Mouse (Mus musculus) myocyte (in vitro differentiated cells): ENCODE results near the gene Tjp3. TPM values are rescaled to one million over a fixed set of nuclear protein-coding genes. Genes with fewer than 3 reads are reported as not detected.

Source experiments
- H3K27me3 ChIP-seq: one replicate; pipeline ENCODE4 v1.6.1; 2011; ENCODE audit not compliant: control insufficient read depth, insufficient read depth, insufficient read length
- H3K36me3 ChIP-seq: one replicate; pipeline ENCODE4 v1.6.1; 2011; ENCODE audit not compliant: control insufficient read depth, insufficient read depth
- H3K4me2 ChIP-seq: one replicate; pipeline ENCODE4 v1.6.1; 2011; ENCODE audit warnings: low read depth, control low read depth
- H3K4me3 ChIP-seq: one replicate; pipeline ENCODE4 v1.5.1; 2011; ENCODE audit warnings: mild to moderate bottlenecking, control low read depth, moderate library complexity
- H3K79me2 ChIP-seq: one replicate; pipeline ENCODE4 v1.6.1; 2011; ENCODE audit not compliant: control insufficient read depth, insufficient read depth
- H3ac ChIP-seq: one replicate; pipeline ENCODE4 v1.6.1; 2011; ENCODE audit not compliant: control insufficient read depth, insufficient read length
- CEBPB ChIP-seq: IDR thresholded peaks from 2 replicates; pipeline ENCODE4 v1.6.1; 2011; ENCODE audit warnings: mild to moderate bottlenecking, moderate library complexity; ENCODE audit not compliant: poor library complexity, insufficient read depth, severe bottlenecking
- E2F4 ChIP-seq: IDR thresholded peaks from one replicate; pipeline ENCODE4 v1.6.1; 2011; ENCODE audit warnings: mild to moderate bottlenecking, control low read depth, moderate library complexity; ENCODE audit not compliant: insufficient read depth
- MAX ChIP-seq: IDR thresholded peaks from one replicate; pipeline ENCODE4 v1.6.1; 2011; ENCODE audit warnings: low read depth, mild to moderate bottlenecking, control low read depth
- MYOD1 ChIP-seq, 3 experiments: IDR thresholded peaks; one replicate each; pipeline ENCODE4 v1.6.1; 2011; ENCODE audit warnings: control low read depth in 2 of 3, low read depth in 2 of 3, mild to moderate bottlenecking in 2 of 3, moderate library complexity in 1 of 3; ENCODE audit not compliant: insufficient read length in 2 of 3, control insufficient read depth in 1 of 3
- MYOG ChIP-seq, 3 experiments: IDR thresholded peaks; one replicate each; pipeline ENCODE4 v1.6.1; 2011; ENCODE audit warnings: control low read depth in 2 of 3, low read depth in 2 of 3, mild to moderate bottlenecking in 2 of 3; ENCODE audit not compliant: insufficient read length in 2 of 3, control insufficient read depth in 1 of 3, insufficient read depth in 1 of 3
- POLR2A ChIP-seq: IDR thresholded peaks from one replicate; pipeline ENCODE4 v1.6.1; 2011; ENCODE audit warnings: low read depth, mild to moderate bottlenecking, control low read depth, moderate library complexity; ENCODE audit not compliant: insufficient read length
- POLR2AphosphoS2 ChIP-seq: IDR thresholded peaks from one replicate; pipeline ENCODE4 v1.6.1; 2011; ENCODE audit warnings: low read depth, control low read depth; ENCODE audit not compliant: insufficient read length
- REST ChIP-seq: IDR thresholded peaks from one replicate; pipeline ENCODE4 v1.6.1; 2011; ENCODE audit warnings: mild to moderate bottlenecking, control low read depth, moderate library complexity; ENCODE audit not compliant: insufficient read depth, insufficient read length
- SRF ChIP-seq: IDR thresholded peaks from one replicate; pipeline ENCODE4 v1.6.1; 2011; ENCODE audit warnings: low read depth; ENCODE audit not compliant: control insufficient read depth, insufficient read length
- TCF12 ChIP-seq: IDR thresholded peaks from one replicate; pipeline ENCODE4 v1.6.1; 2011; ENCODE audit warnings: mild to moderate bottlenecking, control low read depth; ENCODE audit not compliant: poor library complexity, insufficient read depth, severe bottlenecking
- TCF3 ChIP-seq: IDR thresholded peaks from one replicate; pipeline ENCODE4 v1.6.1; 2011; ENCODE audit warnings: low read depth, control low read depth; ENCODE audit not compliant: insufficient read length
- USF1 ChIP-seq: IDR thresholded peaks from one replicate; pipeline ENCODE4 v1.6.1; 2011; ENCODE audit warnings: low read depth, mild to moderate bottlenecking, control low read depth, moderate library complexity
- polyA plus RNA-seq: library from polyadenylated mRNA; unstranded; fragments of >200 nt; fragmentation: generic; extraction: Trizol; gene quantifications from one replicate; pipeline ENCODE4 v1.2.1, GENCODE M21; 2012; ENCODE audit warnings: missing spikeins

Tjp3 gene
- 0.17 TPM for polyA plus RNA-seq

DNA sequence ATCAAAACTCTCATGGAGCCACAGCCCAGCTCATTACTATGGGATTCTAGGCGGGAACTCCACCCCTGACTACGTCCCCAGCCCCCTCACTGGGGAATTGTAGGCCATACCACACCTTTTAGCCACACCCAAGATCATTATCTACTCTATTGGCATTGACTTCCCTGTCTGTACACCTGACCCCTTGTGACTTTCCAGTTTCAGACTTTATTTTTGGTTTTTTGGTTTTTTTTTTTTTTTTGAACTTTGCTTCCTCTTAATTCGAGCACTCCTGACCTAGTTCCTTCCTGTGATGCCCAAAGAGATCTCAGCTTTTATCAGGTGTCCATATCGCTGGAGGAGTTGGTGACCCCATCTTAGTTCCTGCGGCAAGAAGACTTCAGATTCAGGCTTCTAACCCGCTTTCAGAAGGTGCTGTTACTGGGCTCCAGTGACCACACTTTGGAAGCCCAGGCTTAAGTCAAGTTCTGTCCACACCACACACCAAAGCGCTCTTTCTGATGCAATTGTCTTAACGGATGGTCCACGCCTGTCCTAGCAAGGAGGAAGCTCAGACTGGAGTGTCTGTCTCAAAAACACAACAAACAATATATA lies at the start of gene Tjp3:
TSS of gene Tjp3 (minus strand) at position 71 of the 594 bp plus-strand sequence.
- Histone ChIP-seq H3K36me3 (no peaks in the 10 kb centered on the region), H3K27me3 (no peaks in the 10 kb centered on the region), H3ac (no peak within 1 kb of the TSS), H3K4me2 (peak within 1 kb of the TSS; percentile 27), H3K79me2 (peaks cover 26% of the 10 kb centered on the region), H3K4me3 (peak within 1 kb of the TSS; percentile 37)
- no peak for TF ChIP-seq MAX
- no peak for TF ChIP-seq MYOD1 (IDR thresholded peaks at IDR 0.05; ENCODE audit: control insufficient read depth in 1 of 3, insufficient read length in 2 of 3, low read depth in 2 of 3)

DNA sequence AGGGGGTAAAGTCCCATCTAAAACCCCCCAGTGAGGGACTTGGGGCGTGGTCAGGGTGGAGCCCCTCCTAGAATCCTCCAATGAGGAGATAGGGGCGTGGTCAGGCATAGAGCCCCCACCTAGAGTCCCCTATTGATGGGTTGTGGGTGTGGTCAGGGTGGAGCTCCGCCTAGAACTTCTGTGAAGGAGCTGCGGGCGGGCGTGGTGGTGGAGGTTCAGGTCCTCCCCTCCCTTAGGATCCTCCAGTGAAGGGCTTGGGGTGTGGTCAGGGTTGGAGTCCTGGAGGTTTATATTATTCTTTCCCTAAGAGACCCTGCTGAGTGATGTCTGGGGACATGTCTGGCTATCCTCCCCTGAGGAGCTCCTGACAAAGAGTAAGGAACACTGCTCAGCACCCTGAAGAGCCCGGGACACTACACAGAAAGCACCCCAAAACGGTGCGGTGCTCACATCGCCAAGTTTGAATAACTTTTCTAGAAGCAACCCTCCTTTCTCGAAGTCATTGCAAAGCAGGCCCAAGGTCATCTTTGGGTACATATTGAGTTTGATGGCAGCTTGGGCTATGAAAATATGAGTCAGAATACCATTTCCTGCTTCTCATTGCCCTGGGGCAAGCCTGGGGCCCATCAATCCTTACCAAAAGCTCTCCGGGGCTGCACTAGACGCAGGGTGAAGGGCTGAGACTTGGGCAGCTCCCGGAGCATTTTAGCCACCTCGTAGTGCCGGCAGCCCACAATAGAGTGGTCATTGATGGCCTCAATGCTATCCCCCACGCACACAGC lies 49.4 kb upstream of the Tjp3 start:
- no peak for TF ChIP-seq POLR2AphosphoS2
- no peak for TF ChIP-seq REST
- TF ChIP-seq CEBPB = no peak
- no peak for TF ChIP-seq TCF12
- no peak for TF ChIP-seq SRF
- TF ChIP-seq MYOG (IDR thresholded peaks at IDR 0.05; ENCODE audit: control insufficient read depth in 1 of 3, insufficient read depth in 1 of 3, insufficient read length in 2 of 3, low read depth in 2 of 3) = no peak
- TF ChIP-seq MAX = no peak
- no peak for TF ChIP-seq USF1
- TF ChIP-seq POLR2A = no peak
- TF ChIP-seq E2F4 = no peak
- TF ChIP-seq MYOD1 (IDR thresholded peaks at IDR 0.05; ENCODE audit: control insufficient read depth in 1 of 3, insufficient read length in 2 of 3, low read depth in 2 of 3) = no peak
- no peak for TF ChIP-seq TCF3
- H3K79me2 ChIP-seq = no peaks in the 10 kb centered on the region
- H3K27me3 ChIP-seq = peaks cover 12% of the 10 kb centered on the region
- no peaks in the 10 kb centered on the region for H3K36me3 ChIP-seq
- no peak overlapping the region for H3K4me2 ChIP-seq
- no peak overlapping the region for H3ac ChIP-seq
- no peak overlapping the region for H3K4me3 ChIP-seq

DNA sequence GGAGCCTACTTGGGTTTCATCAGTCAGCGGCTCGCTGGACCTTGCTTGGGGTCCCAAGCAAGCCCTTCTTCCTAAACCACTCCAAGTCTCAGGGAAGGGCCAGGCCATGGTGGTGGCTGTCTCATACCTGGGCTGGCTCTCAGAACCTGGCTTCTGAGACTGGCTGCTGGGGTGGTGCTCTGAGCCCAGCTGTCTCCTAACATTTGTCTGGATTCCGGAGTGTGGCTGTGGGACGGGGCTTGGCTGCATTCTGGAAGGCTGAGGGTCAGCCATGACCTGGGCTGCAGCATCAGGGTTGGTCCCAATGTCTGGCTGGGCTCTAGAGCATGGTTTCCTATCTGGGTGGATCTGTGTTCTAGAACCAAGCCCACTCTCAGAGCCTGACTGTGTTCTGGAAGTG lies 45.2 kb upstream of the Tjp3 start:
- TF ChIP-seq MYOG (IDR thresholded peaks at IDR 0.05; ENCODE audit: control insufficient read depth in 1 of 3, insufficient read depth in 1 of 3, insufficient read length in 2 of 3, low read depth in 2 of 3) = peak; percentile 6 to 89 (median 38)
- TF ChIP-seq SRF = no peak
- no peak for TF ChIP-seq MAX
- no peak for TF ChIP-seq CEBPB
- no peak for TF ChIP-seq REST
- TF ChIP-seq MYOD1 (IDR thresholded peaks at IDR 0.05; ENCODE audit: control insufficient read depth in 1 of 3, insufficient read length in 2 of 3, low read depth in 2 of 3) = peak in 1 of 3 experiments; percentile 55

DNA sequence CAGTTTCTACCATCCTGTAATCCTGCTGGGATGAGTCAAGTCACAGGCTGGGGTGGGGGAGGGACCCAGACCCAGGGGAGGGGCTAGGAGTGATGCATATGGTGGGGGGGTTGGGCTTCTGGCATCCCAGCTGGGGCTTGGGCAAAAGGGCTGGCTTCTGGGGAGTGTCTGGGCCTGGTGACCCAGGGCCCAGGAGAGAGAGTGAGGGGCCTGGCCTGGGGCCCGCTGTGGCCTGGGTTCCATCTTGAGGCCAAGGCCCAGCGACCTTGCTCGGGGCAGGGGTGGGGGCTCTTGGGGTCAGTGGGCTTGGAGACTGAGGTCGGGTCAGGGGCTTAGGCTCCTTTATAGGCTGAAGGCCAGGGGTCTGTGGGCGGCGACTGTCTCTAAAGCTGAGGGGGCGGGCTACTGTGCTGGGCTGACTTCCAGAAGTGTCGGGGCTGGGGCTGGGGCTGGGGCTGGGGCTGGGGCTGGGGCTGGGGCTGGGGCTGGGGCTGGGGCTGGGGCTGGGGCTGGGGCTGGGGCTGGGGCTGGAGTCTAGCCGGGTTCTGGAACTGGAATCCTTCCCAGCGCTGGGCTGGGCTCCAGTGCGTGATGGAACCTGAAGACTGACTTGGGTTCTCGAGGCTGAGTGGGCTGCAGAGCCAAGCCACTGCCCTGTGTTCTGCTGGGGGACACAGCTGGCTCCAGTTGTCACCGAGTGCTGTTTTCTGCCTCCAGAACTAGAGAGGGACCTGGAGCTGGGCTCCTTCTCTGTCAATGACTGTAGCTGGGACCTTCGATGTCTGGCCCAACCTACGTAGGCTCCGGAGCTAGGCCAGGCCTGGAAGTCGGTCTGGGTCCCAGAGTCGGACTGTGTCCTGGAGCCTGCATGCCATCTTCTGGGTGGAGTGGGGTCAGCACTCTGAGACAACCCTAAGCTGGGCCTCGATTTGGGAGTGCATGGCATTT lies 44.3 kb upstream of the Tjp3 start:
- no peak overlapping the region for H3K4me2 ChIP-seq

More for the DNA sequence above, 45.2 kb upstream of the Tjp3 start:
- no peaks in the 10 kb centered on the region for H3K79me2 ChIP-seq
- H3ac ChIP-seq = no peak overlapping the region
- H3K4me2 ChIP-seq = no peak overlapping the region
- no peaks in the 10 kb centered on the region for H3K27me3 ChIP-seq
- H3K36me3 ChIP-seq = no peaks in the 10 kb centered on the region
- no peak overlapping the region for H3K4me3 ChIP-seq

More for the DNA sequence above, 44.3 kb upstream of the Tjp3 start:
- no peaks in the 10 kb centered on the region for H3K36me3 ChIP-seq
- no peak for TF ChIP-seq POLR2AphosphoS2
- no peak for TF ChIP-seq SRF
- TF ChIP-seq REST = no peak
- no peak for TF ChIP-seq E2F4
- peak in 1 of 3 experiments; percentile 45 for TF ChIP-seq MYOG (IDR thresholded peaks at IDR 0.05; ENCODE audit: control insufficient read depth in 1 of 3, insufficient read depth in 1 of 3, insufficient read length in 2 of 3, low read depth in 2 of 3)
- no peak for TF ChIP-seq TCF3
- TF ChIP-seq USF1 = no peak
- TF ChIP-seq MYOD1 (IDR thresholded peaks at IDR 0.05; ENCODE audit: control insufficient read depth in 1 of 3, insufficient read length in 2 of 3, low read depth in 2 of 3) = peak in 1 of 3 experiments; percentile 45
- TF ChIP-seq TCF12 = no peak
- TF ChIP-seq CEBPB = no peak
- TF ChIP-seq MAX = no peak
- TF ChIP-seq POLR2A = no peak
- H3K79me2 ChIP-seq = no peaks in the 10 kb centered on the region
- no peak overlapping the region for H3K4me3 ChIP-seq
- H3K27me3 ChIP-seq = no peaks in the 10 kb centered on the region
- H3ac ChIP-seq = no peak overlapping the region
